Mouse (Mus musculus) heart, embryonic 11.5 days (tissue): ENCODE measurements around the gene Nme2. TPM values are rescaled to one million over a fixed set of nuclear protein-coding genes. Genes with fewer than 3 reads are reported as not detected.

Experiments used
- ATAC-seq: fragments of 200-750 bp; cut with Nextera tagmentation; replicated peaks from 2 replicates; pipeline ENCODE4 v1.8.0; 2017; ENCODE audit warnings: moderate library complexity; ENCODE audit not compliant: insufficient number of reproducible peaks, low FRiP score, low TSS enrichment
- H3K27ac ChIP-seq: fragments of 300-500 bp; sonication (generic); 2 replicates; pipeline ENCODE4 v1.5.1; 2014; ENCODE audit warnings: mild to moderate bottlenecking, low read depth, low read length
- H3K27me3 ChIP-seq: fragments of 300-500 bp; sonication (generic); 2 replicates; pipeline ENCODE4 v1.6.1; 2014; ENCODE audit warnings: mild to moderate bottlenecking, low read length, mixed read lengths; ENCODE audit not compliant: control insufficient read depth, insufficient read depth
- H3K36me3 ChIP-seq: fragments of 300-500 bp; sonication (generic); 2 replicates; pipeline ENCODE4 v1.6.1; 2014; ENCODE audit warnings: mild to moderate bottlenecking, low read length, moderate library complexity, mixed read lengths; ENCODE audit not compliant: control insufficient read depth, insufficient read depth
- H3K4me1 ChIP-seq: fragments of 300-500 bp; sonication (generic); 2 replicates; pipeline ENCODE4 v1.6.1; 2014; ENCODE audit warnings: low read length; ENCODE audit not compliant: control insufficient read depth, insufficient read depth
- H3K4me2 ChIP-seq: fragments of 300-500 bp; sonication (generic); 2 replicates; pipeline ENCODE4 v1.6.1; 2014; ENCODE audit warnings: mild to moderate bottlenecking, moderate library complexity
- H3K4me3 ChIP-seq: fragments of 300-500 bp; sonication (generic); 2 replicates; pipeline ENCODE4 v1.5.1; 2014; ENCODE audit warnings: low read depth, low read length
- H3K9ac ChIP-seq: fragments of 300-500 bp; sonication (generic); 2 replicates; pipeline ENCODE4 v1.6.1; 2014; ENCODE audit warnings: mild to moderate bottlenecking, low read depth, low read length, moderate library complexity
- H3K9me3 ChIP-seq: fragments of 300-500 bp; sonication (generic); replicated peaks from 2 replicates; pipeline ENCODE4 v1.6.1; 2016; ENCODE audit warnings: low read length; ENCODE audit not compliant: control insufficient read depth
- WGBS: fragments of 180-500 bp; shearing (Covaris S2); extraction: QIAGEN DNeasy Blood & Tissue Kit; methylation state at CpG from one replicate; pipeline ENCODE4 v1.1.7; 2014; ENCODE audit not compliant: insufficient replicate concordance; 5-methylcytosine and 5-hydroxymethylcytosine counted together
- polyA plus RNA-seq: library from polyadenylated mRNA; unstranded; fragments of >200 nt; fragmentation: Nextera tagmentation; extraction: Ambion mirVana; gene quantifications from 2 replicates; pipeline ENCODE4 v1.2.1, GENCODE M21; 2014

The Nme2 gene
- polyA plus RNA-seq, 1 experiment from 2014 or later = 277 TPM

GRCm38 (mm10) chr11:93969799-93970198 lies 13.7 kb upstream of the Nme2 start:
- no peak for ATAC-seq
- Histone ChIP-seq H3K4me1 (peaks cover 3% of the 10 kb centered on the region; the same call in 1 of the 2 replicates), H3K9me3 (no peaks in the 10 kb centered on the region), H3K4me2 (no peak overlapping the region), H3K9ac (no peak overlapping the region), H3K27ac (no peak overlapping the region), H3K4me3 (no peak overlapping the region), H3K36me3 (peaks cover 8% of the 10 kb centered on the region), H3K27me3 (no peaks in the 10 kb centered on the region)
- 70% methylated on average over 1 of the region's 1 CpGs for WGBS

- peaks cover 10% of the 10 kb centered on the region for H3K36me3 ChIP-seq
- H3K9ac ChIP-seq = no peak overlapping the region
- no peak overlapping the region for H3K27ac ChIP-seq
- H3K9me3 ChIP-seq = no peaks in the 10 kb centered on the region
- peaks cover 3% of the 10 kb centered on the region; the same call in 1 of the 2 replicates for H3K4me1 ChIP-seq
- H3K27me3 ChIP-seq = no peaks in the 10 kb centered on the region
- no peak overlapping the region for H3K4me3 ChIP-seq
- peak overlapping the region; percentile 52; the same call in 1 of the 2 replicates for H3K4me2 ChIP-seq
- 91% methylated on average over 6 of the region's 6 CpGs for WGBS
- no peak for ATAC-seq
Measured at GRCm38 (mm10) chr11:93969171-93969570, 13.1 kb upstream of the Nme2 start.

- Histone ChIP-seq H3K4me2 (peak overlapping the region; percentile 52), H3K4me3 (peak overlapping the region; percentile 69), H3K36me3 (peaks cover 10% of the 10 kb centered on the region), H3K27me3 (no peaks in the 10 kb centered on the region), H3K4me1 (peaks cover 3% of the 10 kb centered on the region; the same call in 1 of the 2 replicates), H3K9ac (peak overlapping the region; percentile 58; the same call in 1 of the 2 replicates), H3K9me3 (no peaks in the 10 kb centered on the region), H3K27ac (no peak overlapping the region)
- whole genome bisulfite sequencing = 45% methylated on average over 6 of the region's 6 CpGs
- ATAC-seq = no peak
Measured at GRCm38 (mm10) chr11:93968848-93969128, 12.7 kb upstream of the Nme2 start.

- peak within 1 kb of the TSS; percentile 60; the same call in 1 of the 2 replicates for H3K27ac ChIP-seq
- peak within 1 kb of the TSS; percentile 80 for H3K4me2 ChIP-seq
- H3K4me3 ChIP-seq = peak within 1 kb of the TSS; percentile 69
- ATAC-seq = peak; percentile 93
- H3K36me3 ChIP-seq = peaks cover 10% of the 10 kb centered on the region
- WGBS = under 1% methylated on average over 40 of the region's 40 CpGs
- no peaks in the 10 kb centered on the region for H3K27me3 ChIP-seq
- H3K9ac ChIP-seq = peak within 1 kb of the TSS; percentile 80
- no peaks in the 10 kb centered on the region for H3K9me3 ChIP-seq
- H3K4me1 ChIP-seq = peaks cover 3% of the 10 kb centered on the region; the same call in 1 of the 2 replicates
Measured at GRCm38 (mm10) chr11:93968005-93968847, 12.2 kb upstream of the Nme2 start, which contains the start of the genes Gm20390 and Nme1. Gene Gm20390, minus strand, starts transcription at chr11:93968293. Gene Nme1, minus strand, starts transcription at chr11:93968521.

GRCm38 (mm10) chr11:93967381-93967780 lies 11.3 kb upstream of the Nme2 start:
- Histone ChIP-seq H3K4me2 (peak overlapping the region; percentile 80), H3K9me3 (no peaks in the 10 kb centered on the region), H3K27me3 (no peaks in the 10 kb centered on the region), H3K36me3 (peaks cover 13% of the 10 kb centered on the region), H3K4me1 (peaks cover 3% of the 10 kb centered on the region; the same call in 1 of the 2 replicates), H3K9ac (peak overlapping the region; percentile 80), H3K4me3 (peak overlapping the region; percentile 69), H3K27ac (peak overlapping the region; percentile 60; the same call in 1 of the 2 replicates)
- ATAC-seq = no peak
- WGBS = 5% methylated on average over 11 of the region's 11 CpGs

- 83% methylated on average over 6 of the region's 6 CpGs for WGBS
- H3K4me3 ChIP-seq = no peak overlapping the region
- peaks cover 3% of the 10 kb centered on the region; the same call in 1 of the 2 replicates for H3K4me1 ChIP-seq
- H3K9ac ChIP-seq = no peak overlapping the region
- no peaks in the 10 kb centered on the region for H3K9me3 ChIP-seq
- H3K36me3 ChIP-seq = peaks cover 27% of the 10 kb centered on the region
- no peak overlapping the region for H3K27ac ChIP-seq
- H3K4me2 ChIP-seq = no peak overlapping the region
- ATAC-seq = no peak
- H3K27me3 ChIP-seq = no peaks in the 10 kb centered on the region
Measured at GRCm38 (mm10) chr11:93965391-93965790, 9.3 kb upstream of the Nme2 start.

GRCm38 (mm10) chr11:93963013-93963412 lies 7.0 kb upstream of the Nme2 start:
- Histone ChIP-seq H3K4me2 (no peak overlapping the region), H3K4me1 (peaks cover 3% of the 10 kb centered on the region; the same call in 1 of the 2 replicates), H3K27me3 (no peaks in the 10 kb centered on the region), H3K27ac (no peak overlapping the region), H3K4me3 (no peak overlapping the region), H3K9me3 (no peaks in the 10 kb centered on the region), H3K9ac (no peak overlapping the region), H3K36me3 (peaks cover 33% of the 10 kb centered on the region)
- 79% methylated on average over 4 of the region's 4 CpGs for WGBS
- no peak for ATAC-seq

GRCm38 (mm10) chr11:93961482-93961881 lies 5.4 kb upstream of the Nme2 start:
- no peak for ATAC-seq
- Histone ChIP-seq H3K4me2 (no peak overlapping the region), H3K9me3 (no peaks in the 10 kb centered on the region), H3K27me3 (no peaks in the 10 kb centered on the region), H3K36me3 (peaks cover 33% of the 10 kb centered on the region), H3K4me3 (no peak overlapping the region), H3K4me1 (peaks cover under 1% of the 10 kb centered on the region), H3K27ac (no peak overlapping the region), H3K9ac (no peak overlapping the region)
- WGBS = 89% methylated on average over 6 of the region's 6 CpGs
